Mouse (Mus musculus): Measurements from ENCODE around the gene Dbh.

The Dbh gene

DNA sequence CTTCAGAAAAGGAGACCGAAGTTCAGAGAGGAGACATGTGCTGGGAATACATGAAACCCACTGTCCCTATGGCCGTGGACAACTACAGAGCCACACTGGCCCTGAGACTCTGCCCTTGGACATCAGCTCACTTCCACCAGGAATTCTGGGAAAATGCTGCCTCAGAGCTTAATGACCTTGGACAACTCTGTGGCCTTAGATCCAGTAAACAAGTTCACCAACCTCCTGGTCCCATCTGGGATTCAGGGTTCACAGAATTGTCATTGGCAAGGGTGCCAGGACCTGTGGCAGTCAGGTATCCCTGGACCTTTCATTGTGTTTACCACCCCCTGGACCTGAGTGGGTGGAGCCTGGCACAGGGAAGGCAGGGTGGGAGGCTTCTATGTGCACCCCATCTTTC, 50.5 kb downstream of the Dbh start:
- no peak for DNase-seq (ENCODE audit: extremely low read depth, insufficient read length, low spot score)

- DNase-seq (ENCODE audit: extremely low read depth, insufficient read length, low spot score), result no peak
Observed at GRCm38 (mm10) chr2:27218121-27218544, 53.1 kb downstream of the Dbh start.

DNA sequence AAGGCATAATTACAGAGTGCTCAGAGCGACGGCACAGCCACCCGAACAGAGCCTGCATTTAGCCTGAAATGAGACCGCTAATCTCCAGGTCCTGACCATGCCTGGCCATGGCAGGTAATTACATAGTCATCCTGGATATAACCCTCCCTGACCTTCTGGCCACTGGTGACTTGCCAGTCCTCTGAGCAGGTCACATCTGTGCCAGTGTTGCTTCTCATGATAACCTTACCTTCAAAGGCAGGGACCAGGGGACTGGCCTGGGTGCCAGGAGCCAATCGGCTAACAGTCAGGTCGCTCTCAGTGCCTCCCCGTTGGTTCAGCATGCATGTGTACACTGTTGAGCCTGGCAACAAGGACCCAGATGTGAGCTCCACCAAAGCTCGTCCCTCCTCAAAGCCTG, 53.5 kb downstream of the Dbh start:
- DNase-seq (ENCODE audit: extremely low read depth, insufficient read length, low spot score), result no peak

DNA sequence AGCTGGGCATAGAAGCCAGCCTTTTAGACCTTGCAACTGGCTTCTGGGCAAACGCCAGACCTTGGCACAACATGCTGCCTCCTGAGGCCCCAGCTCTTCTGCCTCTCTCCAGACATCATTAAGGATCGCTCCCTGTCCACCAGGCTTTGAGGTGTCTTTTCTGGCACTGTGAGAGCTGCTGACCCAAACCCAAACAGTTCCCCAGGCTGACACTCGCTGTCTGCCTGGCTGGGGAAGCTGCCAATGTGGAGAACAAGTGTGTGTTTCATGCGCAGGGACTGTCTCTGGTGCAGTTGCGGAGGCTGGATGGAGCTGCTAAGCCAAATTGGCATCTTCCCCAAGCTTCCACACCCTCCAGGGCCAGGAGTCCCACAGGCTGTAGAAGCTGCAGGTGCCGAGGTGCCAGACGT, 58.0 kb downstream of the Dbh start:
- DNase-seq (ENCODE audit: extremely low read depth, insufficient read length, low spot score), result no peak

- no peak for DNase-seq (ENCODE audit: extremely low read depth, insufficient read length, low spot score)
Observed at GRCm38 (mm10) chr2:27226572-27226971, 61.5 kb downstream of the Dbh start.

DNA sequence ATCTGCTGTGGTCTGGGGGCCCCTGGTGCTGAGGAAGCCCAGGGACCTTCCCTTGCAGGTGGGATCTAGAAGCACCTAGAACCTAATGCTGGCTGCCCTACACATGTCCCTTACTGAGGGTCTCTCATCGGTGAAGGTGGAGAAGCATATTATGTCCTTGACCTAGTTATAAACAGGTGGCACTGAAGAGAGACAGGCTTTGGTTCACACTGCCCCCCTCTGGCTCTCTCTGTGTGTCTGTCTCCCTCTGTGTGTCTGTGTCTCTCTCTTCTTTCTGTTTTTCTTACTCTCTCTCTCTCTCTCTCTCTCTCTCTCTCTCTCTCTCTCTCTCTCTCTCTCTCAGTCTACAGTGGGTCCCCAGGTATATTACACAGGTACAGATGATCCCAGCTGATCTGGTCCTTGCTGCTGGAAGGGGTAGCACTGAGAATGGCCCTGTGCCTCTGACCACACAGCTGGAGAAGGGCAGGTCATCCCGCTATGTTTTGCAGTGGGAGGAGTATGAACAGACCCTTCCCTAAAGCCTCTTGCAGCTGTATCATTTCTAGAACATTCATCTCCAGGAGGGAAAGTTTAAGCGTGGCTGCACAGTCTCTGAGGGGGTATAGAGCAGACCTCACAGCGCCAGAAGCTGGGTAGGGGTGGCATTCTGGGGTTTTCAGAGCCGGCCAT, 63.9 kb downstream of the Dbh start:
- DNase-seq (ENCODE audit: extremely low read depth, insufficient read length, low spot score), result no peak

- DNase-seq (ENCODE audit: extremely low read depth, insufficient read length, low spot score), result no peak
Observed at GRCm38 (mm10) chr2:27229481-27230105, 64.6 kb downstream of the Dbh start.

DNA sequence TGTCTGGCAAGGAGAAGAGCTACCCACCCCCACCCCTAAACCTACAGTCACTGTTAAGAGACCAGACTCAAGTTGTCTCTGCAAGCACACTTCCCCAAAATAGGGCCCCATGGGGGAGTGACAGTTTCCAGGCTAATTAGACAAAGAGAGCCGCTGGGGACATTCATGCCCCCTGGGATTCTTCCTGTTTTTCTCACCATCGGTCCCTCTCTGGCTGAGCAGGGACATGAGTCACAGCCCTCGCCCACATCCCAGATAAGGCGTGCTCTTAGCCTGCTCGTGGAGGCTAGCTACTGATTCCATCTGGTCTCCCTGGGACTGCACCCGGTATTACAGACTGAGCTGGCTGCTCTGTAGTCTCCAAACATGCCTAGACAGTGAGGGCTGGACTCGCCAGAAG, 67.3 kb downstream of the Dbh start:
- peak; percentile 35 for DNase-seq (ENCODE audit: extremely low read depth, insufficient read length, low spot score)
